Mouse (Mus musculus) ovary, adult 18-20 months (tissue): ENCODE measurements around the gene Tsacc.

Experiments used
- DNase-seq: peaks from one replicate; pipeline ENCODE4 v3.0.0; 2022; ENCODE audit warnings: low spot score, mixed read lengths

The Tsacc gene

GRCm38 (mm10) chr3:88239446-88239845 lies 57.4 kb downstream of the Tsacc start:
- no peak for DNase-seq

GRCm38 (mm10) chr3:88238866-88239391 lies 57.9 kb downstream of the Tsacc start:
- DNase-seq, result no peak

- no peak for DNase-seq
Measured at GRCm38 (mm10) chr3:88237556-88238194, 59.1 kb downstream of the Tsacc start.

GRCm38 (mm10) chr3:88237161-88237555 lies 59.6 kb downstream of the Tsacc start:
- DNase-seq, result no peak

- no peak for DNase-seq
Measured at GRCm38 (mm10) chr3:88235616-88236015, 61.2 kb downstream of the Tsacc start.

- DNase-seq, result no peak
Measured at GRCm38 (mm10) chr3:88235216-88235615, 61.6 kb downstream of the Tsacc start.

- DNase-seq, result no peak
Measured at GRCm38 (mm10) chr3:88234041-88234440, 62.8 kb downstream of the Tsacc start.

GRCm38 (mm10) chr3:88232851-88233649 lies 63.7 kb downstream of the Tsacc start:
- DNase-seq, result no peak
